Mouse (Mus musculus) ES-E14 (cell line): ENCODE results near the gene Trim2.

ENCODE experiments used
- CHD2 ChIP-seq: IDR thresholded peaks from 2 replicates; pipeline ENCODE4 v1.6.1; 2014; ENCODE audit warnings: mild to moderate bottlenecking, low read depth, low read length, inconsistent platforms
- HCFC1 ChIP-seq: IDR thresholded peaks from 2 replicates; pipeline ENCODE4 v1.6.1; 2012; ENCODE audit warnings: low read length, inconsistent platforms, borderline replicate concordance; ENCODE audit not compliant: insufficient read depth

- TF ChIP-seq HCFC1: no peak
- TF ChIP-seq CHD2: no peak
These were observed 86.9 kb downstream of the Trim2 start for GRCm38 (mm10) chr3:84219720-84220273.
